In the genomic region with DNA sequence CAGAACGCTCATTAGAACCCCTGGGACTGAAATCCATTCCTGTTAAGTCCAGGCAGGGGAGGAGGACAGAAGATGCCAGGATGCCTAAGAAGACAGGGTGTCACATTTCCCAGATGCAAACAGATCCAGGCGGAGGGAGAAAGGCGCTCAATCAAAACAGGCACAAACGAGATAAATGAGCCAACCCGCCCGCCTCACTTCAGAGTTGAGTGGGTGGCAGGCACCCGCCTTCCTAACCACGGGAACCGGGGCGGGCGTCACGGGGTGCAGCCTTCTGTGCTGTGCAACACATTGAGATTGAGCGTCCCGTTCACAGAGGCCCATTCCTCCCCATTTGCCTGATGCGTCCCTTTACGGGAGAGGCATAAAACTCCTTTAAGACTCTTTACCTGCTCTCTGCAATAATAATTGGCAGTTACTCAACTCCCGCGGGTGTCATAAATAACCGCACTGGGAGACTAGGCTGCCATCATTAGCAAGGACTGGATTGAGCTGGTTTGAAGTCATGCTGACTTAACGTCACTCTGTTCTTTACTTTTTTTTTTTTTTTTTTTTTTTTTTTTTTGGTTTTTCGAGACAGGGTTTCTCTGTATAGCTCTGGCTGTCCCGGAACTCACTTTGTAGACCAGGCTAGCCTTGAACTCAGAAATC, we compare ENCODE assay signal across 11 mouse cellular contexts. TPM values are rescaled to one million over a fixed set of nuclear protein-coding genes. Genes with fewer than 3 reads are reported as not detected.
DNase-seq lines count a peak whose midpoint lies in the region; ATAC-seq and TF ChIP-seq lines count a peak whose summit lies in the region.
"Had no signal": no experiment of that assay in that cellular context is flagged by ENCODE, and none has a peak within 500 bp of the region (broad histone marks: within the 10 kb centered on the region; RNA-seq: fewer than 3 reads in every experiment).

No protein-coding gene starts in this region.

- H3K27me3 ChIP-seq in heart, embryonic 13.5 days (replicated peaks), result peaks cover 79% of the 10 kb centered on the region
- peaks cover 82% of the 10 kb centered on the region for H3K27me3 ChIP-seq in liver, embryonic 12.5 days (replicated peaks)

- ATAC-seq in heart, embryonic 13.5 days (ENCODE audit: extremely low read depth, insufficient number of reproducible peaks, low FRiP score, low TSS enrichment), result no peak
- ATAC-seq in liver, embryonic 12.5 days, result no peak

- H3K9me3 ChIP-seq in heart, embryonic 13.5 days, result no peaks in the 10 kb centered on the region
- no peaks in the 10 kb centered on the region for H3K9me3 ChIP-seq in liver, embryonic 12.5 days (replicated peaks)

- DNase-seq in heart, postnatal 36 days, result no peak
- DNase-seq in B cell, adult 2 months, result peak; percentile 12 to 19
- peak; percentile 32 for DNase-seq in brain, embryonic 14.5 days (ENCODE audit: low read depth)
- peak; percentile 29 to 41 for DNase-seq in layer of hippocampus, postnatal 10 days (ENCODE audit: low spot score in 2 of 2)
- no peak for DNase-seq in cerebellum, postnatal 36 days
- no peak for DNase-seq in frontal cortex, postnatal 25 days (ENCODE audit: low spot score in 2 of 2)
- DNase-seq: cerebellum, postnatal 25 days; lung, adult 2 months had no signal

- no peak overlapping the region for H3K4me3 ChIP-seq in heart, embryonic 13.5 days
- no peak overlapping the region for H3K4me3 ChIP-seq in liver, embryonic 12.5 days

- no peak overlapping the region for H3K27ac ChIP-seq in heart, embryonic 13.5 days (replicated peaks)
- H3K27ac ChIP-seq in liver, embryonic 12.5 days, result no peak overlapping the region

- peak overlapping the region; percentile 22 for H3K4me2 ChIP-seq in heart, embryonic 13.5 days
- no peak overlapping the region for H3K4me2 ChIP-seq in liver, embryonic 12.5 days

- WGBS in heart, embryonic 13.5 days, result 31% methylated on average over 22 of the region's 22 CpGs
- WGBS in liver, embryonic 12.5 days (ENCODE audit: insufficient replicate concordance), result 41% methylated on average over 22 of the region's 22 CpGs

- H3K9ac ChIP-seq in heart, embryonic 13.5 days, result no peak overlapping the region
- no peak overlapping the region for H3K9ac ChIP-seq in liver, embryonic 12.5 days

- intact Hi-C loops in heart, postnatal 36 days (cut with DNase I), result no loop called here

- no peak for TF ChIP-seq POLR2A in brain, embryonic 14.5 days (IDR thresholded peaks at IDR 0.05; ENCODE audit: borderline replicate concordance, extremely low read depth, insufficient read depth, insufficient read length, poor library complexity, severe bottlenecking)

- 0 out of 2 replicates have a peak, but pooled peaks cover 5% of the 10 kb centered on the region for H3K4me1 ChIP-seq in heart, embryonic 13.5 days
- H3K4me1 ChIP-seq in liver, embryonic 12.5 days, result no peaks in the 10 kb centered on the region

- TF ChIP-seq CTCF in brain, embryonic 14.5 days (IDR thresholded peaks at IDR 0.05; ENCODE audit: borderline replicate concordance, extremely low read depth, insufficient read depth, insufficient read length), result no peak

- no peaks in the 10 kb centered on the region for H3K36me3 ChIP-seq in heart, embryonic 13.5 days
- no peaks in the 10 kb centered on the region for H3K36me3 ChIP-seq in liver, embryonic 12.5 days

RNA-seq across cellular contexts. Expression of gene Zfand2a, which starts 10.8 kb away (rescaled TPM):
- 8.2 and 10.1 TPM in 2 replicates for polyA plus RNA-seq in heart, embryonic 13.5 days (2015; fragmentation: Nextera tagmentation; extraction: Ambion mirVana)
- 10 to 100 TPM; 14.0 to 17.9 TPM for total RNA-seq in heart, postnatal 36 days (2021)
- polyA plus RNA-seq in brain, embryonic 14.5 days (2012; rRNA removed), result 21.2 and 28.0 TPM in 2 replicates
- 10 to 100 TPM; 78.9 to 81.7 TPM for total RNA-seq in layer of hippocampus, postnatal 10 days (2021)
- 3.4 and 3.7 TPM in 2 replicates for polyA plus RNA-seq in liver, embryonic 12.5 days (2016; fragmentation: Nextera tagmentation; extraction: Ambion mirVana)

RNA-seq across cellular contexts. Expression of gene 3110082I17Rik, which starts 34.8 kb away (rescaled TPM):
- polyA plus RNA-seq in heart, embryonic 13.5 days (2015; fragmentation: Nextera tagmentation; extraction: Ambion mirVana), result 21.4 and 22.4 TPM in 2 replicates
- total RNA-seq in heart, postnatal 36 days (2021), result 1 to 10 TPM; 4.7 to 5.5 TPM
- 12.3 and 13.4 TPM in 2 replicates for polyA plus RNA-seq in brain, embryonic 14.5 days (2012; rRNA removed)
- total RNA-seq in layer of hippocampus, postnatal 10 days (2021), result 10 to 100 TPM; 19.3 to 21.0 TPM
- 30.6 and 33.5 TPM in 2 replicates for polyA plus RNA-seq in liver, embryonic 12.5 days (2016; fragmentation: Nextera tagmentation; extraction: Ambion mirVana)

RNA-seq across cellular contexts. Expression of gene Uncx, which starts 48.1 kb away (rescaled TPM):
- polyA plus RNA-seq in heart, embryonic 13.5 days (2015; fragmentation: Nextera tagmentation; extraction: Ambion mirVana), result not detected in 2 replicates
- total RNA-seq in heart, postnatal 36 days (2021), result not detected
- 26.5 and 42.0 TPM in 2 replicates for polyA plus RNA-seq in brain, embryonic 14.5 days (2012; rRNA removed)
- total RNA-seq in layer of hippocampus, postnatal 10 days (2021), result under 1 TPM in 1 of 2 experiments, not detected in 1; 0.13 TPM
- polyA plus RNA-seq in liver, embryonic 12.5 days (2016; fragmentation: Nextera tagmentation; extraction: Ambion mirVana), result not detected in 2 replicates
- polyA plus RNA-seq: heart, embryonic 16.5 days; lung, adult 2 months had no signal

Comparison
In these comparisons a context has a peak if more than half of its experiments do, and no peak if none do; other contexts are left out.
1. DNase-seq: peak in B cell, adult 2 months (2 of 2), brain, embryonic 14.5 days (single experiment) and layer of hippocampus, postnatal 10 days (2 of 2); none in heart, postnatal 36 days (0 of 2), cerebellum, postnatal 36 days (0 of 2) and frontal cortex, postnatal 25 days (0 of 2).
2. RNA of gene Uncx, which starts 48.1 kb away (polyA plus RNA-seq): 26.5 to 42.0 TPM in brain, embryonic 14.5 days; not detected in heart, embryonic 13.5 days and not detected in liver, embryonic 12.5 days; every median in the first group is over 10 times any median in the second.